Mouse (Mus musculus) T-helper 2 cell (primary cell): Measurements from ENCODE around the gene Spz1.

Experiments
- in situ Hi-C: fragments of 300-600 bp; cut with MboI, MseI; formaldehyde crosslinking; loops from one replicate; pipeline ENCODE4 v1.15.1; 2025; ENCODE audit warnings: high pct_unique_total_duplicates

Spz1 gene

GRCm38 (mm10) chr13:92580220-92581043 lies 4.5 kb upstream of the Spz1 start:
- in situ Hi-C loops: no loop called here

- in situ Hi-C loops: loop anchor here (5.0 kb wide), 1 partner anchor 159 kb away; no protein-coding TSS in a partner anchor
Observed at GRCm38 (mm10) chr13:92578210-92578609, 2.2 kb upstream of the Spz1 start.

- in situ Hi-C loops: loop anchor here (5.0 kb wide), 1 partner anchor 161 kb away; no protein-coding TSS in a partner anchor
Observed at GRCm38 (mm10) chr13:92576688-92577087, 716 bp upstream of the Spz1 start.

GRCm38 (mm10) chr13:92559429-92559828 lies 16.5 kb downstream of the Spz1 start:
- in situ Hi-C loops: no loop called here

- in situ Hi-C loops: no loop called here
Observed at GRCm38 (mm10) chr13:92557229-92557628, 18.7 kb downstream of the Spz1 start.

GRCm38 (mm10) chr13:92556458-92557126 lies 19.4 kb downstream of the Spz1 start:
- in situ Hi-C loops: no loop called here

GRCm38 (mm10) chr13:92547093-92547492 lies 28.9 kb downstream of the Spz1 start:
- in situ Hi-C loops: no loop called here

GRCm38 (mm10) chr13:92540997-92541396 lies 35.0 kb downstream of the Spz1 start:
- in situ Hi-C loops: no loop called here

- in situ Hi-C loops: no loop called here
Observed at GRCm38 (mm10) chr13:92539126-92539525, 36.8 kb downstream of the Spz1 start.

- in situ Hi-C loops: no loop called here
Observed at GRCm38 (mm10) chr13:92533801-92534200, 42.2 kb downstream of the Spz1 start.

- in situ Hi-C loops: no loop called here
Observed at GRCm38 (mm10) chr13:92532216-92532615, 43.8 kb downstream of the Spz1 start.

GRCm38 (mm10) chr13:92531237-92531636 lies 44.7 kb downstream of the Spz1 start:
- in situ Hi-C loops: no loop called here

- in situ Hi-C loops: no loop called here
Observed at GRCm38 (mm10) chr13:92530721-92531211, 45.2 kb downstream of the Spz1 start, which contains the start of gene Zfyve16. TSS of gene Zfyve16 (minus strand) at chr13:92530868.

- in situ Hi-C loops: no loop called here
Observed at GRCm38 (mm10) chr13:92529828-92530720, 45.9 kb downstream of the Spz1 start.
